In genomic region chr19:45436019-45436418, GRCm38 (mm10) we compare ENCODE assay signal across 8 mouse cellular contexts.
DNase-seq lines count a peak whose midpoint lies in the region; ATAC-seq and TF ChIP-seq lines count a peak whose summit lies in the region.
"Not testable (repeated sequence)": the region's sequence is repeated elsewhere in the genome, so short reads cannot be mapped to it uniquely, and the experiment has no call there.

No protein-coding gene starts in this region.

- H3K4me3 ChIP-seq in ES-E14 (ENCODE audit: insufficient read depth in 1 of 2, low read depth in 1 of 2, low read length in 2 of 2, poor library complexity in 1 of 2, severe bottlenecking in 1 of 2); forebrain, embryonic 14.5 days (ENCODE audit: low read depth, low read length); heart, postnatal 0 days (ENCODE audit: low read depth, low read length); liver, embryonic 13.5 days (replicated peaks); neural tube, embryonic 11.5 days (ENCODE audit: low read depth, low read length): not testable (repeated sequence)

- not testable (repeated sequence) for H3K4me2 ChIP-seq in forebrain, embryonic 14.5 days (ENCODE audit: low read length); heart, postnatal 0 days (ENCODE audit: low read depth, low read length); liver, embryonic 13.5 days; neural tube, embryonic 11.5 days (ENCODE audit: low read depth)

- peak; percentile 87 for TF ChIP-seq CTCF in heart, postnatal 0 days (IDR thresholded peaks at IDR 0.05; ENCODE audit: low read depth)

- not testable (repeated sequence) for H3K4me1 ChIP-seq in ES-E14 (ENCODE audit: control insufficient read depth in 2 of 2, insufficient read depth in 2 of 2, low read length in 2 of 2, poor library complexity in 1 of 2); forebrain, embryonic 14.5 days (ENCODE audit: control insufficient read depth, insufficient read depth, low read length); heart, postnatal 0 days (ENCODE audit: control insufficient read depth, insufficient read depth); neural tube, embryonic 11.5 days (ENCODE audit: control insufficient read depth, insufficient read depth, low read length)
- H3K4me1 ChIP-seq in liver, embryonic 13.5 days (replicated peaks), result peaks cover 28% of the 10 kb centered on the region

- 0 out of 2 replicates have a peak, but pooled peaks have one; percentile 57 for ATAC-seq in forebrain, embryonic 14.5 days
- peak; percentile 90 for ATAC-seq in heart, postnatal 0 days (ENCODE audit: insufficient read depth, low read depth)
- ATAC-seq in liver, embryonic 13.5 days (ENCODE audit: low read depth), result peak; percentile 86
- ATAC-seq in neural tube, embryonic 11.5 days (ENCODE audit: insufficient read depth, low FRiP score, low TSS enrichment), result 0 out of 2 replicates have a peak, but pooled peaks have one; percentile 48

- in situ Hi-C loops in ES-E14 (cut with MboI; ENCODE audit: low sequenced_read_pairs in 2 of 2, unreplicated experiment in 2 of 2), result loop anchor here in 1 of 2 experiments (10.0 kb wide), 1 partner anchor 221 kb away; no protein-coding TSS in a partner anchor

- H3K27ac ChIP-seq in ES-E14 (ENCODE audit: insufficient read depth, low read depth, low read length, poor library complexity, severe bottlenecking); forebrain, embryonic 14.5 days (ENCODE audit: low read depth, low read length); heart, postnatal 0 days (ENCODE audit: low read depth); liver, embryonic 13.5 days; neural tube, embryonic 11.5 days (ENCODE audit: low read depth, low read length): not testable (repeated sequence)

- not testable (repeated sequence) for TF ChIP-seq EP300 in heart, postnatal 0 days (IDR thresholded peaks at IDR 0.05; ENCODE audit: low read depth)

- DNase-seq in ES-E14 (ENCODE audit: low read depth, low spot score), result peak; percentile 63
- peak; percentile 81 for DNase-seq in c-Kit-positive CD71-positive TER-119-positive erythroid progenitor cells, embryonic 14.5 days (ENCODE audit: low spot score)
- DNase-seq in forebrain, embryonic 14.5 days (ENCODE audit: low spot score), result peak; percentile 84
- peak; percentile 82 for DNase-seq in heart, postnatal 0 days (ENCODE audit: low spot score)
- DNase-seq in kidney, postnatal 36 days, result peak; percentile 80 to 83
- peak; percentile 68 for DNase-seq in liver, embryonic 13.5 days
- DNase-seq in neural tube, embryonic 11.5 days (ENCODE audit: low spot score), result peak; percentile 71
- DNase-seq in testis, postnatal 10 days (ENCODE audit: low spot score), result peak; percentile 71

- not testable (repeated sequence) for H3K9me3 ChIP-seq in ES-E14 (ENCODE audit: control insufficient read depth, insufficient read depth, low read depth, low read length); forebrain, embryonic 14.5 days (replicated peaks; ENCODE audit: control insufficient read depth, low read length); heart, postnatal 0 days (replicated peaks; ENCODE audit: control insufficient read depth, low read length); liver, embryonic 13.5 days (replicated peaks); neural tube, embryonic 11.5 days (ENCODE audit: control insufficient read depth, low read length)

- H3K27me3 ChIP-seq in forebrain, embryonic 14.5 days (replicated peaks; ENCODE audit: control insufficient read depth, insufficient read depth, low read length); heart, postnatal 0 days (ENCODE audit: control insufficient read depth, insufficient read depth, low read length); liver, embryonic 13.5 days; neural tube, embryonic 11.5 days (ENCODE audit: control insufficient read depth, insufficient read depth, low read length): not testable (repeated sequence)

- not testable (repeated sequence) for H3K9ac ChIP-seq in ES-E14 (ENCODE audit: insufficient read depth, low read depth, low read length, poor library complexity, severe bottlenecking); forebrain, embryonic 14.5 days (ENCODE audit: low read length); heart, postnatal 0 days (replicated peaks; ENCODE audit: low read depth, low read length); liver, embryonic 13.5 days; neural tube, embryonic 11.5 days (ENCODE audit: low read length)

- not testable (repeated sequence) for H3K36me3 ChIP-seq in ES-E14 (ENCODE audit: control insufficient read depth, insufficient read depth, low read length, poor library complexity, severe bottlenecking); forebrain, embryonic 14.5 days (ENCODE audit: control insufficient read depth, insufficient read depth, low read length); heart, postnatal 0 days (replicated peaks; ENCODE audit: control insufficient read depth, insufficient read depth, low read length); liver, embryonic 13.5 days; neural tube, embryonic 11.5 days (ENCODE audit: control insufficient read depth, insufficient read depth, low read length)
